Mouse (Mus musculus) C2C12 (cell line): ENCODE results near the gene Apobec3. TPM values are rescaled to one million over a fixed set of nuclear protein-coding genes. Genes with fewer than 3 reads are reported as not detected.

Experiments used
- H3K27me3 ChIP-seq: one replicate; pipeline ENCODE4 v1.6.1; 2011; ENCODE audit not compliant: control insufficient read depth, insufficient read depth, insufficient read length
- H3K36me3 ChIP-seq: one replicate; pipeline ENCODE4 v1.6.1; 2011; ENCODE audit not compliant: control insufficient read depth, insufficient read depth
- H3K4me3 ChIP-seq: one replicate; pipeline ENCODE4 v1.5.1; 2011; ENCODE audit warnings: mild to moderate bottlenecking, control low read depth; ENCODE audit not compliant: poor library complexity, insufficient read depth, severe bottlenecking
- H3K79me2 ChIP-seq: one replicate; pipeline ENCODE4 v1.6.1; 2011; ENCODE audit not compliant: control insufficient read depth, insufficient read depth
- H3K79me3 ChIP-seq: one replicate; pipeline ENCODE4 v1.6.1; 2011; ENCODE audit warnings: low read depth, control low read depth
- H3ac ChIP-seq: one replicate; pipeline ENCODE3; 2011; ENCODE audit warnings: low read depth; ENCODE audit not compliant: control insufficient read depth, insufficient read length
- CEBPB ChIP-seq: IDR thresholded peaks from one replicate; pipeline ENCODE4 v1.6.1; 2011; ENCODE audit warnings: low read depth, mild to moderate bottlenecking, control low read depth, moderate library complexity
- CTCF ChIP-seq: IDR thresholded peaks from one replicate; pipeline ENCODE4 v1.5.1; 2011; ENCODE audit not compliant: control insufficient read depth, insufficient read depth, insufficient read length
- FOSL1 ChIP-seq: IDR thresholded peaks from one replicate; pipeline ENCODE4 v1.8.0; 2011; ENCODE audit warnings: mild to moderate bottlenecking, low read length; ENCODE audit not compliant: poor library complexity, insufficient read depth, severe bottlenecking
- MAX ChIP-seq: IDR thresholded peaks from one replicate; pipeline ENCODE4 v1.6.1; 2011; ENCODE audit warnings: mild to moderate bottlenecking, control low read depth
- MYOD1 ChIP-seq: IDR thresholded peaks from one replicate; pipeline ENCODE4 v1.6.1; 2011; ENCODE audit warnings: low read depth; ENCODE audit not compliant: control insufficient read depth, insufficient read length
- MYOG ChIP-seq: IDR thresholded peaks from one replicate; pipeline ENCODE4 v1.6.1; 2011; ENCODE audit not compliant: control insufficient read depth, insufficient read length; ENCODE audit errors: extremely low read depth
- USF1 ChIP-seq: IDR thresholded peaks from one replicate; pipeline ENCODE4 v1.6.1; 2011; ENCODE audit warnings: low read depth, mild to moderate bottlenecking, control low read depth, moderate library complexity
- polyA plus RNA-seq: library from polyadenylated mRNA; unstranded; fragments of >200 nt; fragmentation: generic; extraction: Trizol; gene quantifications from one replicate; pipeline ENCODE4 v1.2.1, GENCODE M21; 2012; ENCODE audit warnings: missing spikeins

Apobec3 gene
- polyA plus RNA-seq, 1 experiment = 24.0 TPM

DNA sequence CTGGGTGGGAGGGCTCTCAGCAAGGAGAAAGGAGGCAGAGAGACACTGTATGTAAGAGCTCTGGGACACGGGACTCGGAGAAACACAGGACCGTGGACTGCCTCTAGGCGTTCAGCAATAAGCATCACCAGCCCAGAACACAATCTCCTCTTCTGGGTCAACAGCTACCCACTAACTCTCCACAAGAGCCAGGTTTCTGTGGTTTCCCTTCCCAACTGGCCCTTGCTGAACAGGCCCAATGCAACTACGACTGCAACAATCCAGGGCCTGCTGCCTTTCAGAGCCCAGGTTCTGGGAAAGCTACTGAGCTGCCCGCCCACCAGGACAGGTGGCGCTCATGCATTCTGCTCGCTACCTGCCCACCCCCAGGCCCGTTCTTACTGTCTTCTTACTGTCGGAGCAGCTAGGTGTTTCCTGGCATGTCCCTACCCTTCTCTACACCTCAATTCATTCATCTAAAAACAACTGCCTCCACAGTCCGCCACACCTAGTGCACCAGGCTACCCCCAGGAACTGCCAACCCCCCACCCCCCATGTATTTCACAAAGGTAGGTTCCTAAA, 35.5 kb downstream of the Apobec3 start:
- H3ac ChIP-seq = no peak overlapping the region
- no peak for TF ChIP-seq CEBPB
- TF ChIP-seq MAX = no peak
- no peak for TF ChIP-seq MYOG
- TF ChIP-seq CTCF = no peak
- no peak for TF ChIP-seq FOSL1
- no peak for TF ChIP-seq USF1
- no peak for TF ChIP-seq MYOD1
- no peaks in the 10 kb centered on the region for H3K79me2 ChIP-seq
- peak overlapping the region; percentile 36 for H3K4me3 ChIP-seq
- no peaks in the 10 kb centered on the region for H3K79me3 ChIP-seq
- H3K36me3 ChIP-seq = no peaks in the 10 kb centered on the region
- H3K27me3 ChIP-seq = no peaks in the 10 kb centered on the region

DNA sequence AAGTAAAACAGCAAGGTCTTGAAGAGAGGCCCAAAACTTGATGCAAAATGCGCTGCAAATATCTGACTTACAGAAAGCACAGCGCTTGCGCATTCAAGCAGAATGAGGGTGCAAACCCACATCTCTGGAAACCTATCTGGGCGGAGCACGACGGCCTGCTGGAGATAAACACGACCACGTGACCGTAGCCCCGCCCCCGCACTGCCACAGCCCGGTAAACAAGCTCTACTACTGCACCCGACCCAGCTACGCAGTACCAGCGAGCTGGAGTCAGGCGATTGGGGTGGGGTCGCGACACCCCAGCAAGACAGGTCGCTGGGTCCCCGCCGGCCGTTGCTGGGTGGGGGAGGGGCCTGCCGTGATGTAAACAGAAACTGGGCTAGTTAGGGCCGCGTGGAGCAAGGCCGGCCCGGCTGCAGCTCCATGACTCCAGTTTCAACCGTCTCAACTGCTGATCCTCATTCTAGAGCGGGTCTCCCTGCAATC, 36.2 kb downstream of the Apobec3 start:
- Histone ChIP-seq H3K79me2 (no peaks in the 10 kb centered on the region), H3K36me3 (no peaks in the 10 kb centered on the region), H3K79me3 (no peaks in the 10 kb centered on the region), H3K4me3 (peak overlapping the region; percentile 36), H3ac (peak overlapping the region; percentile 36), H3K27me3 (no peaks in the 10 kb centered on the region)
- TF ChIP-seq CEBPB (no peak), USF1 (peak; percentile 93), MAX (peak; percentile 63)

DNA sequence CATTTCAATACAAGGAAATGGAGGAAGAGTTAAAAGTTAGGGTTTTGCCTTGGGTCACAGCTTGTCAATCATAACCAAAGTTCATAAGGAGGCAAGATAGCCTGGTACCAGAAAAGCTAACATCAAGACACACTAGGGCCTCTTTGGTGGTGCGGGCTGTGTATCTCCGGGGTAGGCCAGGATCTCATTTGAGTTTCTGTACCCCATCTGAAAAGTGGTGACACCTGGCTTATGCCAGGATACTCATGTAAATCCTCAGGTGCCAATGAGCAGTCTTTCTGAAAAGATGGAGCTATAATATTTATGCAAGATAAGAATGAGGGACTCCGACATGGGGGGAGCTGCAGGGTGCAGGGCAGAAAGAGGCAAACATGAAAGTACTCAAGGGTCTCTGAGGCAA, 36.9 kb downstream of the Apobec3 start:
- Histone ChIP-seq H3K36me3 (no peaks in the 10 kb centered on the region), H3K27me3 (no peaks in the 10 kb centered on the region), H3K79me2 (no peaks in the 10 kb centered on the region), H3K79me3 (no peaks in the 10 kb centered on the region), H3K4me3 (no peak overlapping the region), H3ac (no peak overlapping the region)
- TF ChIP-seq MAX (no peak), USF1 (no peak), MYOD1 (no peak), CTCF (no peak)

DNA sequence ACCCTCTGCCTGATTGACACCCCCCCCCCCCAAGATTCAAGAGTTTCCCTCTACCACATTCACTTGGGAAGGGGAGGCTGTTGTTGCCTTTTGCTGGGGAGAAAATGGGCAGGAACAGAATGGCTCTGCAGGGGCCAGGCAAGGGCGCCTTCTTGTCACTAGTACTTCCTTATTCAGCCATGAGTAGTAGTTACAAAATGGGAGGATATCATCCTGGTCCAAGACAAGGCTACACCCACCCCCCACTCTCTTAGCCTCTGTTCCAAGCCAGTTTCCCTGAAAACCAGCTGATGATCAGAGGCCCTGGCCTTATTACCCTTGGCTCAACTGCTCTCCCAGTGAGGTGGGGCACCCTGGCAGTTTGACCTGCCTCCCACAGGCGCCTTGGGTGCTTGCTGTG, 37.3 kb downstream of the Apobec3 start:
- H3K36me3 ChIP-seq = no peaks in the 10 kb centered on the region
- H3ac ChIP-seq = no peak overlapping the region
- no peaks in the 10 kb centered on the region for H3K79me2 ChIP-seq
- TF ChIP-seq MYOD1 (no peak), USF1 (no peak), CTCF (no peak), MAX (no peak), CEBPB (no peak), MYOG (no peak), FOSL1 (no peak)
- no peak overlapping the region for H3K4me3 ChIP-seq
- no peaks in the 10 kb centered on the region for H3K27me3 ChIP-seq
- no peaks in the 10 kb centered on the region for H3K79me3 ChIP-seq

DNA sequence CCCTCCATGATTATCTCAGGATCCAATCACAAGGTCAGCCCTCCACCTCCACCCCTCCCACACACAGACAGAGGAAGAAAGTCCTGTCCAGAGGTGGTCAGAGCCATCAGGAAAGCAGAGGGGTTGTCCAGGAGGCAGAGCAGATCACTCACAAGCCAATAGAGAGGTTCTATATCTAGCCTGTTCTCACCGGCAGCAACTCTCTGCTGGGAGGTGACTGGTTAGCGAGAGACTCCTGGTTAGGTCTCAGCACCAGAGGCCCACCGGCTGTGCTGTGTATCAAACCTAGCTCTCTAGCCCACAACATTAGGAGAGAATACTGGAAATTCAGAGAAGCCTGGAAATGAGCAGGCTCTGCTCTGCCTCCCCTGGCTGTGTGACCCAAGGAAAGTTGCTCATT, 38.3 kb downstream of the Apobec3 start:
- Histone ChIP-seq H3ac (no peak overlapping the region), H3K36me3 (no peaks in the 10 kb centered on the region), H3K4me3 (no peak overlapping the region), H3K79me2 (no peaks in the 10 kb centered on the region), H3K27me3 (no peaks in the 10 kb centered on the region), H3K79me3 (no peaks in the 10 kb centered on the region)
- TF ChIP-seq USF1 (no peak), CEBPB (no peak), MAX (no peak), FOSL1 (no peak), MYOG (no peak), CTCF (no peak), MYOD1 (no peak)

DNA sequence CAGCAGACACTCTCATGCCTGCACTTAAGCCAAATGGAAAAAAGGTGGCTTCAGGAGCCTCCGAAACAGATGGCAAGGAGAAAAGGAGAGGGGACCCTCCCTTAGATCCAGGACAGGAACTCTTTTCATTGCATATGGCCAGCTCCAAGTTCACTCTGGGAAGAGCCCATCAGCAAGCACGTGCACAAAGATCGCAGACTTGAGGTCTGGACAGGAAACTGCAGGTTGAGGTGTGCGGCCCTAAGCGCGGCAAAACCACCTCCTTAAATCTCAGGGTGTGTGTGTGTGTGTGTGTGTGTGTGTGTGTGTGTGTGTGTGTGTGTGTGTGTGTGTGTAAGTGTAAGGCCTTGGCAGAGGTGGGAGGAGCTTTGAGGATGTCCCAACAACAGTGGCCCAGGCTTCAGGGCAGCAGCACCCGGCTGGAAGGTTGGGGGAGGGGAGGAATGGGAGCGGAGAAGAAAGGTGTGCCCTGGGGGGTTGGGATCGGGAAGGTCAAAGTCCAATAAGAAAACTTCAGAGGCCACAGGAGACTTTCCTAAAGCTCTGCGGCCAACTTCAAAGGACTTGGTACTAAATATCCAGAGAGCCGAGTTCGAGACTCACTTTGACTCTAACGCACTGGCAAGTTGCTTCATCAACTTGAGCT, 40.2 kb downstream of the Apobec3 start:
- H3ac ChIP-seq = no peak overlapping the region
- H3K79me2 ChIP-seq = no peaks in the 10 kb centered on the region
- TF ChIP-seq CEBPB = no peak
- TF ChIP-seq MYOD1 = no peak
- no peak for TF ChIP-seq MYOG
- TF ChIP-seq CTCF = no peak
- no peak for TF ChIP-seq FOSL1
- TF ChIP-seq MAX = no peak
- TF ChIP-seq USF1 = no peak
- H3K27me3 ChIP-seq = no peaks in the 10 kb centered on the region
- H3K4me3 ChIP-seq = no peak overlapping the region
- H3K79me3 ChIP-seq = no peaks in the 10 kb centered on the region
- no peaks in the 10 kb centered on the region for H3K36me3 ChIP-seq
